Mouse (Mus musculus): ENCODE data around the gene Ccdc97. TPM values are rescaled to one million over a fixed set of nuclear protein-coding genes. Genes with fewer than 3 reads are reported as not detected.

Ccdc97 gene
- polyA plus RNA-seq, 1 experiment from 2014 or later: 6.8 TPM

DNA sequence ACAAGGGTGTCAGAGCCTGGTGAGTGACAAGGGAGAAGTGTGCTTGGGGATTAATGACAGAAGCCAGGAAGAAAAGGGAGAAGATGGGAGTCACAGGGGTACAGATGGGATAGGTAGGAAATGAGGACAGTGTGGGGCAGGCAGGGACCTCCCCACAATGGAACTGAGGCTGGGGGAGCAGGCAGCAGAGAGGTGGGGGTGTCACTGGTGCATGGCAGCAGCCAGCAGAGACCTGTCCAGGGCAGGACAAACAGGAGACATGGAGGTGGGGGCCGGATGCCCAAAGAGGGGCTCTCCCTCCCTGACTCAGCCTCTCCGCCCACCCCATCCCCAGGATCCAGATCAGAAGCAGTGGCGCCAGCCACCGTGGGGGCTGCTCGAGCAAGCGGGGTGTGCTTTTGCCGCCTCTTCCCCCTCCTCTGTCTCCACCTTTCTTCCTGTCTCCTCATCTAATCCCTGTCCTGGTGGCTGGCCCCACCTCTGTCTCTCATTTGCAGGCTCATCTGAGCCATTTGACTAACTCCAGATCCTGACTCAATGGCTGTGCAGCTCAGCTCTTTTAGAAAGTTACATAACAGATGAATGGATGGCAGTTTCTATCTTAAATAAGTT, 8.3 kb downstream of the Ccdc97 start:
- 37% methylated on average over 7 of the region's 7 CpGs for WGBS (ENCODE audit: insufficient replicate concordance)
- Histone ChIP-seq H3K27ac (ENCODE audit: low read depth) (peak overlapping the region; percentile 70), H3K4me2 (ENCODE audit: low read depth, low read length) (no peak overlapping the region), H3K9me3 (ENCODE audit: low read length) (no peaks in the 10 kb centered on the region), H3K4me3 (ENCODE audit: low read depth, low read length) (no peak overlapping the region), H3K9ac (replicated peaks) (0 out of 2 replicates have a peak overlapping the region, but pooled peaks have one; percentile 2), H3K4me1 (ENCODE audit: insufficient read depth) (peaks cover 44% of the 10 kb centered on the region), H3K36me3 (replicated peaks; ENCODE audit: insufficient read depth, low read length) (peaks cover 28% of the 10 kb centered on the region), H3K27me3 (ENCODE audit: insufficient read depth, low read length) (no peaks in the 10 kb centered on the region)
- ATAC-seq (no peak), DNase-seq (no peak)
- no peak for TF ChIP-seq CTCF (IDR thresholded peaks at IDR 0.05; ENCODE audit: low read depth)
- no peak for TF ChIP-seq EP300 (IDR thresholded peaks at IDR 0.05; ENCODE audit: low read depth)

DNA sequence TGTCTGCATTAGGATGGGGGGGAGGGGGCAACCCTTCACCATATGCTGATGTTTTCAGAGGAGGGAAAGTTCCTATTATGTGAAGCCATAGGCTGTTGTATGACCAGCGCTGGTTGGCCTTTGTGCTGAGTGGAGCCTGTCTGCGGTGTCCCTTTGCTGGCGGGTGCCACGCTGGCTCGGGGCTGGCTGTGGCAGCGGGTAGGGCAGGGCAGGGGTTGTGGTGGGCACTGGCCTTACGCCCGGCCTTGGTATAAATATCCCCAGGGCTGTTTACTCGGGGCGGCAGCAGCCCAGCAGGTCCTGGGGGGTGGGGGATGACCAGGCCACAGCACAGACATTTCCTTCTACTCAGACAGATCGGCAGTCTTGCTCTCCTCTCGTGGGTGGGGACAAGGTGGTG, 8.9 kb downstream of the Ccdc97 start:
- no peaks in the 10 kb centered on the region for H3K27me3 ChIP-seq (ENCODE audit: insufficient read depth, low read length)
- ATAC-seq: no peak
- H3K9ac ChIP-seq (replicated peaks): peak overlapping the region; percentile 2; the same call in 1 of the 2 replicates
- WGBS (ENCODE audit: insufficient replicate concordance): 50% methylated on average over 12 of the region's 12 CpGs
- TF ChIP-seq CTCF (IDR thresholded peaks at IDR 0.05; ENCODE audit: low read depth) (no peak), EP300 (IDR thresholded peaks at IDR 0.05; ENCODE audit: low read depth) (no peak)
- H3K4me1 ChIP-seq (ENCODE audit: insufficient read depth): peaks cover 51% of the 10 kb centered on the region
- 0 out of 2 replicates have a peak overlapping the region, but pooled peaks have one; percentile 70 for H3K27ac ChIP-seq (ENCODE audit: low read depth)
- 0 out of 2 replicates have a peak overlapping the region, but pooled peaks have one; percentile 9 for H3K4me2 ChIP-seq (ENCODE audit: low read depth, low read length)
- H3K9me3 ChIP-seq (ENCODE audit: low read length): no peaks in the 10 kb centered on the region
- H3K36me3 ChIP-seq (replicated peaks; ENCODE audit: insufficient read depth, low read length): peaks cover 24% of the 10 kb centered on the region
- DNase-seq: no peak
- H3K4me3 ChIP-seq (ENCODE audit: low read depth, low read length): no peak overlapping the region

DNA sequence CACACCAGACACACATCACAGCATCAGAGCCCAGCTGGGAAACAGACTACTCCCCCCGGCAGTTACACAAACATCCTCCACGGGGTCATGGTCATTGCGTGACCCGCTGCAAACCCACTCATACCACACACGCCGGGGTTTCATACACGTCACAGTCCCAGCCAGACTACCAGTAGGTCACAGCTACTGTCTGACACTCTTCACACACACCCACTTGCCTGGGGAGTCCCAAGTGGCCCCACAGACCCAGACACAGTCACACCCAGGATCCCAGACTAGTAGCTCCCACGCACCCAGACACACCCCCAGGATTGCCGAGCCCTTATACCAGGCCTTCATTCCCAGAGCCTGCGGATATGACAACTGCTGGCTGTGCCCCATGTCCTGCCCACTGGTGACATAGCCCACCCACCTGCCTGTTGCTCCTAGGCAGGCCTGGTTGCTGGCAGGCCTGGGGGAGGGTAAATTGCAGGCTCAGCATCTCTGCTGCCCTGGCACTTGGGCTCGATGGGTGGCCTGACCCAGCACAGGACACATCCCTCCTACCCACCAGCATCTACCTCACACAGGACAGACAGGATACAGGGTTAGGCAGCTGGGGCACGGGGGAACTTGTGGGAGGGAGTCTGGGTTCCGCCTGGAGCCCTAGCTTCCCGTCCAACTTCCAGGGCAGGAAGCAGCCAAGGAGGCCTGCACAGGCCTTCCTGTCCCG, 11.2 kb downstream of the Ccdc97 start:
- Histone ChIP-seq H3K9me3 (ENCODE audit: low read length) (no peaks in the 10 kb centered on the region), H3K4me2 (ENCODE audit: low read depth, low read length) (no peak overlapping the region), H3K27me3 (ENCODE audit: insufficient read depth, low read length) (no peaks in the 10 kb centered on the region), H3K36me3 (replicated peaks; ENCODE audit: insufficient read depth, low read length) (peaks cover 8% of the 10 kb centered on the region; the same call in 1 of the 2 replicates), H3K4me1 (ENCODE audit: insufficient read depth) (peaks cover 62% of the 10 kb centered on the region), H3K4me3 (ENCODE audit: low read depth, low read length) (no peak overlapping the region), H3K9ac (replicated peaks) (peak overlapping the region; percentile 5; the same call in 1 of the 2 replicates), H3K27ac (ENCODE audit: low read depth) (peak overlapping the region; percentile 85)
- DNase-seq (peak; percentile 53), ATAC-seq (peak; percentile 31)
- TF ChIP-seq CTCF (IDR thresholded peaks at IDR 0.05; ENCODE audit: low read depth): no peak
- no peak for TF ChIP-seq EP300 (IDR thresholded peaks at IDR 0.05; ENCODE audit: low read depth)
- 39% methylated on average over 15 of the region's 15 CpGs for WGBS (ENCODE audit: insufficient replicate concordance)

DNA sequence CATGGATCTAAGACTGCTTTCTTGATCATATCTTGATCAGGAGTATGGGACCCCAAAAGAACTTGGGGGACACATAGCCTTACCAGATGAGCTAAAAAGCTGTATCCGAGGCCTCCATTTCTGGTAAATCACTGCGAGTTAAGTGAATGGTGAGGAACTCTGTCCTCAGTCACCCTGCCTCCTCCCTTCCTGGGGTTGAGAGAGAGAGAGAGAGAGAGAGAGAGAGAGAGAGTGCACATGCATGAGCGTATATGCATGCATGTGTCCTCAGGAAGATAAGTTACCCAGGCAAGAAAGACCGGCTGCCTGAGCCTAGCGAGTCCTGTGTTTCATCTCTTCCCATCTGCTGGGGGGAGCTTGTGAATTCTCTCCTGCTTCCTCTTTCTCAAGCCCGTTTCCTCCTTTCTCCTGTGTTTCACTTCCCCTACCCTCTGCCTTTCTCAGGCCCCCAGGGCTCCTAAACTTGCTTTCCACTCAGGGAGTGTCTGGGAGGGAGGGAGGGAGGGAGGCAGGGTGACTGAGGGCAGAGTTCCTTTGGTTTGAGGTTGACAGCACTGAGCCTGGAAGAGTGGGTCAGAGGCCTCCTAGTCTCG, 12.2 kb downstream of the Ccdc97 start:
- Histone ChIP-seq H3K9me3 (ENCODE audit: low read length) (0 out of 2 replicates have a peak, but pooled peaks cover 6% of the 10 kb centered on the region), H3K36me3 (replicated peaks; ENCODE audit: insufficient read depth, low read length) (peaks cover 16% of the 10 kb centered on the region), H3K4me2 (ENCODE audit: low read depth, low read length) (peak overlapping the region; percentile 26; the same call in 1 of the 2 replicates), H3K27ac (ENCODE audit: low read depth) (peak overlapping the region; percentile 85), H3K27me3 (ENCODE audit: insufficient read depth, low read length) (no peaks in the 10 kb centered on the region), H3K9ac (replicated peaks) (0 out of 2 replicates have a peak overlapping the region, but pooled peaks have one; percentile 5), H3K4me3 (ENCODE audit: low read depth, low read length) (no peak overlapping the region), H3K4me1 (ENCODE audit: insufficient read depth) (peaks cover 57% of the 10 kb centered on the region)
- DNase-seq: no peak
- no peak for TF ChIP-seq CTCF (IDR thresholded peaks at IDR 0.05; ENCODE audit: low read depth)
- no peak for TF ChIP-seq EP300 (IDR thresholded peaks at IDR 0.05; ENCODE audit: low read depth)
- 42% methylated on average over 7 of the region's 7 CpGs for WGBS (ENCODE audit: insufficient replicate concordance)
- no peak for ATAC-seq

DNA sequence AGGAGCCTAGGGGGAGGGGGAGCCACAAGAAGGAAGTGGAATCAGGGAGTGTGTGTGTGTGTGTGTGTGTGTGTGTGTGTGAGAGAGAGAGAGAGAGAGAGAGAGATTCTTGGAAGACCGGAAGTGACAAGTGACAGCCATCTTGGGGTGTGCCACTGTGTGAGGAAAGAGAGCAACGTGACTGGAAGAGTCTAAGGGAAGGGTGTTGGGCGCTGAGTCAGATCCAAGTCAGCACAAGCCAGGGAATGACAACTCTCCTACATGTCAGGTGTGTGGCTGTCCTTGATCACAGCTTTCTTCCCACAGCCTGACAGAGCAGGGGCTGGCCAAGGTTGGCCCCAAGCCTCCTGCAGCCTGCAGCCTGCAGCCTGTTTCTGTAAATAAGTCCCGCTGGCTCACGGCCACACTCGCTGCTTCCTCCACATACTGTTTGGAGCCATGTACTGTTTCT, 13.1 kb downstream of the Ccdc97 start:
- DNase-seq (no peak), ATAC-seq (peak; percentile 8; the same call in 1 of the 2 replicates)
- Histone ChIP-seq H3K27ac (ENCODE audit: low read depth) (peak overlapping the region; percentile 85), H3K9ac (replicated peaks) (no peak overlapping the region), H3K4me3 (ENCODE audit: low read depth, low read length) (no peak overlapping the region), H3K27me3 (ENCODE audit: insufficient read depth, low read length) (no peaks in the 10 kb centered on the region), H3K4me1 (ENCODE audit: insufficient read depth) (peaks cover 53% of the 10 kb centered on the region), H3K36me3 (replicated peaks; ENCODE audit: insufficient read depth, low read length) (peaks cover 23% of the 10 kb centered on the region), H3K4me2 (ENCODE audit: low read depth, low read length) (0 out of 2 replicates have a peak overlapping the region, but pooled peaks have one; percentile 26), H3K9me3 (ENCODE audit: low read length) (0 out of 2 replicates have a peak, but pooled peaks cover 7% of the 10 kb centered on the region)
- WGBS (ENCODE audit: insufficient replicate concordance): 54% methylated on average over 6 of the region's 6 CpGs
- peak; percentile 47; the same call in 1 of the 2 replicates for TF ChIP-seq EP300 (IDR thresholded peaks at IDR 0.05; ENCODE audit: low read depth)
- TF ChIP-seq CTCF (IDR thresholded peaks at IDR 0.05; ENCODE audit: low read depth): no peak
